Mouse (Mus musculus): ENCODE data around the gene Serpina3k.
"Not testable (repeated sequence)": the region's sequence is repeated elsewhere in the genome, so short reads cannot be mapped to it uniquely, and the experiment has no call there.

Gene Serpina3k

GRCm38 (mm10) chr12:104338226-104338625, at the start of gene Serpina3k, which contains the start of gene Serpina3m:
Gene Serpina3k (plus strand): TSS chr12:104338486.
Gene Serpina3m (plus strand): TSS chr12:104338486.
- DNase-seq = not testable (repeated sequence)

- DNase-seq = no peak
Observed at GRCm38 (mm10) chr12:104289872-104290271, 48.4 kb upstream of the Serpina3k start.

- DNase-seq = no peak
Observed at GRCm38 (mm10) chr12:104293963-104294362, 44.3 kb upstream of the Serpina3k start.

- no peak for DNase-seq
Observed at GRCm38 (mm10) chr12:104298049-104298448, 40.2 kb upstream of the Serpina3k start.

- DNase-seq = no peak
Observed at GRCm38 (mm10) chr12:104305991-104306390, 32.3 kb upstream of the Serpina3k start.

GRCm38 (mm10) chr12:104314253-104314652, 24.0 kb upstream of the Serpina3k start, which contains the start of gene Serpina3j:
Gene Serpina3j (plus strand): TSS chr12:104314553.
- DNase-seq = no peak

- DNase-seq = no peak
Observed at GRCm38 (mm10) chr12:104322454-104322853, 15.8 kb upstream of the Serpina3k start.

- DNase-seq = no peak
Observed at GRCm38 (mm10) chr12:104331701-104332100, 6.6 kb upstream of the Serpina3k start.

- not testable (repeated sequence) for DNase-seq
Observed at GRCm38 (mm10) chr12:104336873-104337272, 1.4 kb upstream of the Serpina3k start.

GRCm38 (mm10) chr12:104338705-104339104, 419 bp downstream of the Serpina3k start:
- no peak for DNase-seq

GRCm38 (mm10) chr12:104342489-104342888, 4.2 kb downstream of the Serpina3k start:
- DNase-seq = not testable (repeated sequence)

- no peak for DNase-seq
Observed at GRCm38 (mm10) chr12:104345181-104345580, 6.9 kb downstream of the Serpina3k start.

GRCm38 (mm10) chr12:104345707-104346106, 7.4 kb downstream of the Serpina3k start:
- DNase-seq = no peak

- DNase-seq = no peak
Observed at GRCm38 (mm10) chr12:104347091-104347490, 8.8 kb downstream of the Serpina3k start.

- peak; percentile 49 for DNase-seq
Observed at GRCm38 (mm10) chr12:104351812-104352211, 13.5 kb downstream of the Serpina3k start.

GRCm38 (mm10) chr12:104356006-104356405, 17.7 kb downstream of the Serpina3k start:
- no peak for DNase-seq

- no peak for DNase-seq
Observed at GRCm38 (mm10) chr12:104369986-104370385, 31.7 kb downstream of the Serpina3k start.

- not testable (repeated sequence) for DNase-seq
Observed at GRCm38 (mm10) chr12:104377179-104377578, 38.9 kb downstream of the Serpina3k start.

- not testable (repeated sequence) for DNase-seq
Observed at GRCm38 (mm10) chr12:104378351-104378750, 40.1 kb downstream of the Serpina3k start.

GRCm38 (mm10) chr12:104378815-104379214, 40.5 kb downstream of the Serpina3k start:
- DNase-seq = not testable (repeated sequence)

- DNase-seq = no peak
Observed at GRCm38 (mm10) chr12:104379856-104380255, 41.6 kb downstream of the Serpina3k start.

- not testable (repeated sequence) for DNase-seq
Observed at GRCm38 (mm10) chr12:104381071-104381604, 42.9 kb downstream of the Serpina3k start.

GRCm38 (mm10) chr12:104385987-104386386, 47.7 kb downstream of the Serpina3k start:
- not testable (repeated sequence) for DNase-seq

- DNase-seq = not testable (repeated sequence)
Observed at GRCm38 (mm10) chr12:104386878-104387277, 48.6 kb downstream of the Serpina3k start.

- no peak for DNase-seq
Observed at GRCm38 (mm10) chr12:104388477-104388876, 50.2 kb downstream of the Serpina3k start.

Data from lung, postnatal 36 days (tissue).